Mouse (Mus musculus) frontal cortex, adult 2 months (tissue): ENCODE measurements at regions not wholly inside any gene's neighbourhood (a gene's known extent, or its start where the extent isn't known, plus 50 kb on each side); places are given as distances from the start of the nearest gene placed in this dataset.
"Not testable (repeated sequence)": the region's sequence is repeated elsewhere in the genome, so short reads cannot be mapped to it uniquely, and the experiment has no call there.

Source experiments
- DNase-seq, 2 experiments: peaks; one replicate each; pipeline ENCODE4 v3.0.0; 2022; ENCODE audit warnings: low spot score in 1 of 2; ENCODE audit errors: extremely low spot score in 1 of 2

GRCm38 (mm10) chr4:4556126-4556525, 237.0 kb downstream of the Impad1 start:
- no peak for DNase-seq

GRCm38 (mm10) chr4:4550301-4550700, 242.9 kb downstream of the Impad1 start:
- DNase-seq, result no peak

GRCm38 (mm10) chr4:4549893-4550292, 243.3 kb downstream of the Impad1 start:
- no peak for DNase-seq

GRCm38 (mm10) chr4:4537172-4537753, 255.9 kb downstream of the Impad1 start:
- DNase-seq, result no peak

- no peak for DNase-seq
These were observed 261.0 kb downstream of the Impad1 start for GRCm38 (mm10) chr4:4532196-4532595.

GRCm38 (mm10) chr4:4528311-4528710, 264.8 kb downstream of the Impad1 start:
- DNase-seq, result no peak

- no peak for DNase-seq
These were observed 271.4 kb downstream of the Impad1 start for GRCm38 (mm10) chr4:4521757-4522156.

GRCm38 (mm10) chr4:4518741-4519140, 274.4 kb downstream of the Impad1 start:
- DNase-seq, result no peak

GRCm38 (mm10) chr4:4513351-4513750, 279.8 kb downstream of the Impad1 start:
- DNase-seq, result no peak

- DNase-seq, result no peak
These were observed 282.8 kb downstream of the Impad1 start for GRCm38 (mm10) chr4:4510180-4510920.

- peak; percentile 4 to 17 for DNase-seq
These were observed 283.9 kb downstream of the Impad1 start for GRCm38 (mm10) chr4:4509296-4509695.

GRCm38 (mm10) chr4:4497199-4497598, 296.0 kb downstream of the Impad1 start:
- DNase-seq, result no peak

GRCm38 (mm10) chr4:4496181-4496580, 297.0 kb downstream of the Impad1 start:
- DNase-seq, result no peak

GRCm38 (mm10) chr4:4465169-4465714, 327.9 kb downstream of the Impad1 start:
- no peak for DNase-seq

- DNase-seq, result no peak
These were observed 328.9 kb downstream of the Impad1 start for GRCm38 (mm10) chr4:4464130-4464700.

GRCm38 (mm10) chr4:4459258-4459657, 333.9 kb downstream of the Impad1 start:
- no peak for DNase-seq

- DNase-seq, result peak; percentile 5 to 10
These were observed 343.1 kb downstream of the Impad1 start for GRCm38 (mm10) chr4:4450104-4450503.

GRCm38 (mm10) chr4:4442650-4443049, 350.5 kb downstream of the Impad1 start:
- peak; percentile 33 to 47 for DNase-seq

- DNase-seq, result no peak
These were observed 355.6 kb downstream of the Impad1 start for GRCm38 (mm10) chr4:4437559-4437958.

- DNase-seq, result not testable (repeated sequence)
These were observed 347.2 kb upstream of the Sdr16c6 start for GRCm38 (mm10) chr4:4424526-4424925.

- peak; percentile 2 to 27 for DNase-seq
These were observed 326.5 kb upstream of the Sdr16c6 start for GRCm38 (mm10) chr4:4403812-4404211.

GRCm38 (mm10) chr4:4397410-4397809, 320.1 kb upstream of the Sdr16c6 start:
- peak; percentile 16 to 39 for DNase-seq
